Mouse (Mus musculus): ENCODE results near the gene 2510039O18Rik.

DNA sequence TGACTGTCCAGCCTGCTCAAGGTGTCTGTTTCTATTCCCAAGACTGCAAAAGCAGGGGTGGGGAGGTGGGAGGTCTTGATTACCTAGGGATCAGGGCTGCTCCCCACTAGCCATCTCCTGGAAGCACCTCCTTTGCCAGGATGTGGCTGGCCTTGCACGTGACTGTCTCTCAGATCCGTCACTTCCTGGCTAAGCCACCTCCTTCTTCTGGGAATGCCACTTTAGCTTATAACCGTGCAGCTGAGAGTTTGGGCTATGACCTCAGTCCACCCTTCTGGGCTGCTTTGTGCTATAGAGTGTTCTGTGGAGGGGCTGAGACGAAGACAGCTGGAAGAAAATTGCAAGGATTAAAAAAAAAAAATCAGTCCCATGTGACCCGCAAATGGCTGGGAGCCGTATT lies 22.1 kb downstream of the 2510039O18Rik start:
- TF ChIP-seq CTCF (IDR thresholded peaks at IDR 0.05; ENCODE audit: low read depth) (no peak), EP300 (IDR thresholded peaks at IDR 0.05; ENCODE audit: low read depth) (no peak)
